16 mouse cellular contexts compared by ENCODE assay signal in the genomic region with DNA sequence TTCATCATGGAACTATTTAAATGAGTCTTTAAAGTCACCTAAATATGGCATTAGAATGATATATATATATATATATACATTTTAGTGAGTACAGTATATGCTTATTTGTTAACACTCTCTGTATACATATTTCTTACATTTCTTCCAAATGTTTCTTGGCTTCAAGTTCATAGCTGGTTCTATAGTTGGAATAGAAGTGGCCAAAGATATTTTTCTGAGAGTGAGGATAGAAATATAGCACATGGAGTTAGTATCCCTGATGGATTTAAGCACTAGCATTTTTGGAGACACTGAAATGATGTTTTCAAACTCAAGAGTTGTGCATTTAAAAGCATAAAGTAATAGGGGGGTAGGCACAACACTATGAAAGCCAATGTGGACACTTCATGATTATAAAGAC.
"Had no signal": no experiment of that assay in that cellular context is flagged by ENCODE, and none has a peak within 500 bp of the region (broad histone marks: within the 10 kb centered on the region; RNA-seq: fewer than 3 reads in every experiment).

No protein-coding gene starts in this region.

- H3K36me3 ChIP-seq: neural tube, embryonic 13.5 days; neural tube, embryonic 15.5 days; stomach, embryonic 15.5 days had no signal

- H3K4me1 ChIP-seq: neural tube, embryonic 13.5 days; neural tube, embryonic 15.5 days; stomach, embryonic 15.5 days had no signal

- H3K9ac ChIP-seq: neural tube, embryonic 13.5 days; neural tube, embryonic 15.5 days; stomach, embryonic 15.5 days had no signal

- DNase-seq: retina, postnatal 1 day; right cerebral cortex, adult 18-20 months; right cerebral cortex, postnatal 14 days; right cerebral cortex, postnatal 25 days; right cerebral cortex, postnatal 4 days; spleen, adult 18-20 months; thymus, adult 18-20 months; thymus, adult 2 months; thymus, postnatal 14 days; thymus, postnatal 25 days; thymus, postnatal 36 days; thymus, postnatal 4 days had no signal

- H3K4me3 ChIP-seq: neural tube, embryonic 13.5 days; neural tube, embryonic 15.5 days; stomach, embryonic 15.5 days had no signal

- H3K27ac ChIP-seq: neural tube, embryonic 13.5 days; neural tube, embryonic 15.5 days; stomach, embryonic 15.5 days; stomach, postnatal 0 days had no signal

- H3K9me3 ChIP-seq: neural tube, embryonic 13.5 days; neural tube, embryonic 15.5 days; stomach, embryonic 15.5 days had no signal

- H3K4me2 ChIP-seq: neural tube, embryonic 13.5 days; neural tube, embryonic 15.5 days; stomach, embryonic 15.5 days had no signal

- H3K27me3 ChIP-seq: neural tube, embryonic 13.5 days; neural tube, embryonic 15.5 days; stomach, embryonic 15.5 days had no signal
